Mouse (Mus musculus) CH12.LX (cell line): ENCODE data around the gene Gusb.

ENCODE experiments used
- CTCF ChIP-seq, 2 experiments: IDR thresholded peaks in 1 of 2; conservative IDR thresholded peaks in 1 of 2; 2 replicates each; pipeline ENCODE4 v1.5.1; 2011 to 2012; ENCODE audit warnings: low read depth in 2 of 2, low read length in 2 of 2, improper control_type of control experiment in 1 of 2, inconsistent platforms in 1 of 2, mild to moderate bottlenecking in 1 of 2, moderate library complexity in 1 of 2
- ELF1 ChIP-seq: IDR thresholded peaks from 2 replicates; pipeline ENCODE4 v1.6.1; 2014; ENCODE audit warnings: low read depth, mild to moderate bottlenecking, inconsistent platforms, low read length, improper control_type of control experiment
- EP300 ChIP-seq: IDR thresholded peaks from 2 replicates; pipeline ENCODE4 v1.6.1; 2011; ENCODE audit warnings: low read length, improper control_type of control experiment
- GABPA ChIP-seq: IDR thresholded peaks from 2 replicates; pipeline ENCODE4 v1.6.1; 2012; ENCODE audit warnings: low read depth, low read length, improper control_type of control experiment, inconsistent platforms; ENCODE audit not compliant: insufficient replicate concordance
- MAFK ChIP-seq: IDR thresholded peaks from 2 replicates; pipeline ENCODE4 v1.6.1; 2011; ENCODE audit warnings: low read length, improper control_type of control experiment; ENCODE audit not compliant: insufficient replicate concordance
- MAZ ChIP-seq: IDR thresholded peaks from 2 replicates; pipeline ENCODE4 v1.6.1; 2012; ENCODE audit warnings: low read depth, mild to moderate bottlenecking, inconsistent platforms, low read length, improper control_type of control experiment, moderate library complexity
- NELFE ChIP-seq: IDR thresholded peaks from 2 replicates; pipeline ENCODE4 v1.6.1; 2011; ENCODE audit warnings: low read depth, low read length, improper control_type of control experiment
- POLR2A ChIP-seq: IDR thresholded peaks from 2 replicates; pipeline ENCODE4 v1.6.1; 2011; ENCODE audit warnings: low read depth, mild to moderate bottlenecking, improper control_type of control experiment, low read length
- USF2 ChIP-seq: conservative IDR thresholded peaks from 2 replicates; pipeline ENCODE4 v1.6.1; 2011; ENCODE audit warnings: low read depth, low read length, improper control_type of control experiment

- no peak for TF ChIP-seq USF2
- TF ChIP-seq NELFE, result no peak
- no peak for TF ChIP-seq CTCF (conservative IDR thresholded peaks at IDR 0.05 in 1 of 2, IDR thresholded peaks at IDR 0.05 in 1 of 2; ENCODE audit: low read depth in 2 of 2, low read length in 2 of 2)
- no peak for TF ChIP-seq MAFK
- no peak for TF ChIP-seq GABPA
- TF ChIP-seq EP300, result no peak
- no peak for TF ChIP-seq POLR2A
- TF ChIP-seq ELF1, result no peak
- no peak for TF ChIP-seq MAZ
Measured at GRCm38 (mm10) chr5:130023067-130023766, 20.4 kb upstream of the Gusb start.
